Mouse (Mus musculus) embryo, embryonic 9.5 days (tissue): ENCODE measurements around the gene Ddx1.
"Not testable (repeated sequence)": the region's sequence is repeated elsewhere in the genome, so short reads cannot be mapped to it uniquely, and the experiment has no call there.

ENCODE experiments used
- DNase-seq: peaks from one replicate; pipeline ENCODE4 v3.0.0-alpha.2; 2017; ENCODE audit errors: extremely low spot score

Ddx1 gene

DNA sequence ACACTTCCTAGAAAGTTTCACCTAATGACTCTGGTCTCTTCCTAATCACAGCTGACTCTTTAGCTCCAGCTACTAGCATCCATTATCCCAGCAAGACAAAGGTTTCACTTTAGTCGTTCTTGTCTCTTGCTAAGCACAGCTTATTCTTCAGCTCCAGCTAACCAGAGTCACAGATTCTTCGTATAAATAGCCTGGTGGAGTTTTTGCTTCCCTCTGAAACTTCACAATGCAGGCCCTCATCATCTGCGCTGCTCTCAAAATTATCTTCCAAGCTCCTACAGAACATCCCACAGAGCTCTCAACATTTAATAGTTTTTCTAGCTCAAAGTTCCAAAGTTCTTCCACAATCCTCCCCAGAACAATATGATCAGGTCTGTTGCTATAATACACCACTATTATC is 43.3 kb downstream of the Ddx1 start:
- no peak for DNase-seq

DNA sequence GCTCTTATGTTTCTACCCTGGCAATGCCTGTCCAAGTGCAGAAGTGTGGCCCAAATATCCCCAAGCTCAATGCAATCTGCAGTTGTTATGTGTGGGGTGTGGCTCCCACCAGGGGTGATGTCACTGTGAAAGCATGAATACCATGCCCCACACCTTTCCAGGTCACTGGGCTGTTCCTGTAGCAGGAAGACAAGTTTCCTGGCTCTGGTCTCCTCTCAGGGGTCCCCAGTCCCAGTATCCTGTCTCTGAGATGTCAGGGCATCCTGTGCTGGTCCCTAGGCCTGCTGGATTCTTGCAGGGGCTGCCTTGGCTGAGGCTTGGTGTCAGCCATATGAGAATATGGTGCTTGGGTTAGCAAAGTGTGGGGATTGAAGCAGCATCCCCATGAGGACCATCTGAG is 46.7 kb downstream of the Ddx1 start:
- no peak for DNase-seq

DNA sequence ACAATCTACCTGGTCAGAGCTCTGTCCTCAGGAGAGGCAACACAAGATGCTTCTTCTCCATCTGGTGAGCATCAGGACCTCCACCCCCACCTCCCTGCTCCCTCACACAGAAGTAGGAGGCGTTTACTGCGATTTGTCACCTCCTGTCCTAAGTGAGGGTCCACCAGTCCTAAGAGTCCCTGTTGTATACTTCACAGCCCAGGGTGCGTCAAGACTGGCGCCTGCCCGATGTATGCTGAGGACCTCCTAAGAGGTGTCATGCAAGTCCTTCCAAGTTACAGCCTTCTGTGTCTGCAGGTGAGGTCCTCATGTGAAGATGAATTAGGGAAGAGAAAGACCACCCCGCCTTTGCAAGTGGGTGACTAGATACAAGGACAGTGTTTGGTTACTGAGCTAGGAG is 48.4 kb downstream of the Ddx1 start:
- no peak for DNase-seq

DNA sequence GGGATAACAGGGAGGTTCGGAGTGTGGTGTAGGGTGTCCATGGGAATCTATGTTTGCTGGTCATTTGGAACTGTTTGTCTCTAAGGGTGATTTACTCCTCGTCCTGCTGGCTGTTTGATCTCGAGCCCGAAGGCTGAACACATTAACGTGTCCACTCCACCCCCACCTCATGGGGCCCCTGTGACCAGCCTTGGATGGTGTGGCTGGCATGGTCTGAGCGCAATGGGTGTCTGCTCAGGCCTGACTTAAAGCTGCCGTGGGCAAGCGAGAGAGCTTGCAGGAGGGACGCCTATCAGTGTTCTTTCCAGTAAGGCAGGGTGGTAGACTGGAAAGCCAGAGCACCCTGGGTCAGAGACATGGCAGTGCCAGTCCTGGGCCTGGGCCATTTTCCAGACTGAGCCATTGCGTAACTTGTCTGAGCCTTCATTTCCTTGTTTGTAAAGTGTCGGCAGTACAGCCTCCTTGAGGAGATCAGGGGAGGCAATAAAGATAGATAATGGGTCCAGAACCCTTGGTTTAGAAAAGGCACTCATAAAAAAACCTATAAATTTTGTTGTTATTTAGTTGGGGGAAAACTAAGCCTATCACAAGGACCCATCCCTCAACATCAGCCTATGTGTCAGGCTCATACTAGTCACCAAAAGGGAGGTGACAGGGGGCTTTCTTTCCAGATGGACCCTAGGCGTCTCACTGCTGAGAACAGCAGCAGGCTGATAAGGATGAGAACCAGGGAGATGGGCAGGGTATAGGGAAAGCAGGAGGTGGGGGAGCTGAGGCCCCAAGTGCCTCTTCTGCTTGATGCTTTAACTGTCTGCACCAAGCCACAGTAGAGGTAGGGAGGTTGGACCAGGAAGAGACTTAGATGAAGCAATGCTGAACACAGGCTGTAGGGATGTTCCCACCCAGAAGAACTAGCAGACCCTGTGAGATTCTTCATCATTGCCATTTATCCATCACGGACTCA is 49.4 kb downstream of the Ddx1 start:
- no peak for DNase-seq

GRCm38 (mm10) chr12:13198157-13198556 is 50.9 kb downstream of the Ddx1 start:
- no peak for DNase-seq

- DNase-seq = no peak
These were observed 52.9 kb downstream of the Ddx1 start for GRCm38 (mm10) chr12:13196146-13196545.

GRCm38 (mm10) chr12:13195506-13195905 is 53.5 kb downstream of the Ddx1 start:
- DNase-seq = no peak

- no peak for DNase-seq
These were observed 60.8 kb downstream of the Ddx1 start for GRCm38 (mm10) chr12:13188059-13188700.

DNA sequence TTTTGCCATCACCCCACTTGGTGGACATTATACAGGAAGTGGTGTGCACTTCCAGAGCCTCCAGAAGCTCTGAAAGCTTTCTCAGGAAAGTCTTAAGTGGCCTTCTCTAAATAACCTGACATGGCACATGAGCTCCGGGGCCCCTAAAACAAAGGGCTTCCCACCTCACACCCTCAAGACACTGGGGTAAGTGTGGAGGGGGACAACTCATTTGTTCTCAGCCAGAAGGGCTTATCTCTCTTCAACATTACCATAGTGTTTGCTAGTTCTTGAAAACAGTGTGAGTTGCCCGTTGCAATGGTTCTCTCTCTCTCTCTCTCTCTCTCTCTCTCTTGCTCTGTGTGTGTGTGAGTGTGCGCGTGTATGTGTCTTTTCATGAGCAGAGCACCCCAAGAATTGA is 62.8 kb downstream of the Ddx1 start:
- DNase-seq = no peak

DNA sequence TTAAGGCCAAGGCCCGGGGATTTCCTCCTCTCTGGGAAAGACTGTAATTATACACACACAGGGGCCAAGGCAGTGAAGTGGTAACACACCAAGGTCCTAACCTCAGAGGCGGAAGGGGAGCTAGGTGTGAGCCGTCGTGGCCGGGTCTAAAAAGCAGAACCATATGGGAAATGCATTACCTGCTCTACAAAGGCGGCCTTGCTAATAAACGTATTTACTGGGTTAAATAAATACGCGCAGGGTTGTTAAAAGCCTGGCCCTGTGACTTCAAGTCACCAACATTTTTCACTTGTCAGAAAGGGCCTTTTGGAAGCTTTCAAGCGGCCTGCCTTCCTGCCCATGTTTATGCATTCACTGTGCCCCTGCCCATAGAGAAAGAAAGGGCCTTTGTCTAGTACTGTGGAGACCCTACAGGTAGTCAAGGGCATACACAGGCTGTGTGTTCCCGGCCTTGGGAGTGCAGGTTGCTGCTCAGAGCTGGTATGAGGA is 64.1 kb downstream of the Ddx1 start:
- DNase-seq = peak; percentile 40

GRCm38 (mm10) chr12:13184136-13184535 is 64.9 kb downstream of the Ddx1 start:
- DNase-seq = not testable (repeated sequence)

DNA sequence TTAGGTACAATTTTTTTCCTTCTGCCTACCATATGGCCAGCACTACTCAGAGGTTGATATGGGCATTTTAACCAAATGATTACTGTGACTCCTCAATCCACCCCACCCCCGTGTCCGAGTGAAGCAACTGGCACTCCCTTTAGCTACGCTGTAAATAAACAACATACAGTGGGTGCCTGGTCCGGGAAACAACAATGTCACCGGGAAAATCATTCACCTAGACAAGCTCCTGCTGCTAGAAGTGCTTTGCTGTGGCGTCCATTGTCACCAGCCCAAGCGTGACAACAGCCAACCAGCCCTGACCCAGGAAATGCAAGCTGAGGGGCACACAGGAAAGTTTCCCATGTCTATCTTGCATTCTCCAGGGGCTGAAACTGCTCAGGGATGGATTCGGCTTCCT is 66.8 kb downstream of the Ddx1 start:
- no peak for DNase-seq

GRCm38 (mm10) chr12:13181721-13182120 is 67.3 kb downstream of the Ddx1 start:
- no peak for DNase-seq

GRCm38 (mm10) chr12:13180715-13181335 is 68.2 kb downstream of the Ddx1 start:
- DNase-seq = peak; percentile 58

DNA sequence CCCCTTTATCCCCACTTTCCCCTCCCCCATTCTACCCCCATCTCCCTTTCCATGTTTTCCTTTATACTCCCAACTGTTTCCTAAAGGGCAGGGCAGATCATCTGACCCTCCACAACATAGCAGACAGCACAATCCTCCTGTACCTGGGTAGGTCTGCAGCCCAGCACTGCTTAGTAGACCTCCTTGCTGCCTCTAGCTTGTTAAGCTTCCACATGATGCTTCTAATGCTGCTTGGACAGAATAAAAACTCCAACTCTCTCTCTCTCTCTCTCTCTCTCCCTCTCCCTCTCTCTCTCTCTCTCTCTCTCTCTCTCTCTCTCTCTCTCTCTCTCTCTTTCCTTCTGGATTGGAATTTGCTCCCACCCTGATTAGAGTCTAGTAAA is 68.7 kb downstream of the Ddx1 start:
- DNase-seq = no peak

- DNase-seq = no peak
These were observed 71.4 kb downstream of the Ddx1 start for GRCm38 (mm10) chr12:13177606-13178005.

DNA sequence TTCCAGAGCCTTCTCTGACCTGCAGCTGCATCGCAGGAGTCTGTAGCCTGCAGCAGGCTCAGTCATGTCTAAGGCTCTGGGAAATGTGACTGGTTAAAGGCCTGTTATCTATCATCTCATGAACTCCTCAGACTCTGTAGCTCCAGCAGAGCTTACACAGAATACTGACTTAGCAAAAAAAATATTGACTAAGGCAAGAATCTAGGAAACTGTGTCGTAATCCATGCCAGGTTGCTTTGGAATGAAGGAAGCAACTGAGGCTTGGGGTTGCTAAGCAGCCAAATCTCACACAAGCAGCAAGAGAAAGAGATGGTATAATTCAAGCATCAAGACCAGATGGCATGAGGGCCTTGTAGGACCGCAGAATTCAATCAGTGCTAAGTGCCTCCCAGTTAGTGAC is 72.1 kb downstream of the Ddx1 start:
- DNase-seq = no peak

DNA sequence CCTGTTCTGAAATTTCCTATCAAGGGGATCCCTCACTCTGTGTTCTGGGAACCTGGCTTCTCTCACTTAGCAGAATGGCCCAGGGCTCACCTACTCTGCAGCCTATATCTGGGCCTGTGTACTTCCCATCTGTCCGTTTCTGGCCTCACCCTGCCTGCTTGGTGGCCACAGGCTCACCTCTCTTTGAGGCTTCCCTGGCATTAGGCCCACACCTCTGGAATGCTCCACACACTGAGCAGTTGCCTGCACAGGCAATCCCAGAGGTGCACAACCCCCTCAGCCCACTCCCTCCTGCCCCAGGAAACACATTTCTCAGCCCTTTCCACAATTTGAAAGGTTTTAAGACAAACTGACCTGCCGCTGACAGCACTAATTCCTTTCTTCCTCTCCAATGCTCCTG is 72.9 kb downstream of the Ddx1 start:
- no peak for DNase-seq

GRCm38 (mm10) chr12:13174022-13174421 is 75.0 kb downstream of the Ddx1 start:
- DNase-seq = no peak

- no peak for DNase-seq
These were observed 80.9 kb downstream of the Ddx1 start for GRCm38 (mm10) chr12:13168073-13168472.

- no peak for DNase-seq
These were observed 81.9 kb downstream of the Ddx1 start for GRCm38 (mm10) chr12:13167116-13167515.
